Mouse (Mus musculus) lung, postnatal 4 days (tissue): ENCODE results near the gene Tsacc.

ENCODE experiments used
- DNase-seq, 2 experiments: peaks; one replicate each; pipeline ENCODE4 v3.0.0; 2021

Gene Tsacc

DNA sequence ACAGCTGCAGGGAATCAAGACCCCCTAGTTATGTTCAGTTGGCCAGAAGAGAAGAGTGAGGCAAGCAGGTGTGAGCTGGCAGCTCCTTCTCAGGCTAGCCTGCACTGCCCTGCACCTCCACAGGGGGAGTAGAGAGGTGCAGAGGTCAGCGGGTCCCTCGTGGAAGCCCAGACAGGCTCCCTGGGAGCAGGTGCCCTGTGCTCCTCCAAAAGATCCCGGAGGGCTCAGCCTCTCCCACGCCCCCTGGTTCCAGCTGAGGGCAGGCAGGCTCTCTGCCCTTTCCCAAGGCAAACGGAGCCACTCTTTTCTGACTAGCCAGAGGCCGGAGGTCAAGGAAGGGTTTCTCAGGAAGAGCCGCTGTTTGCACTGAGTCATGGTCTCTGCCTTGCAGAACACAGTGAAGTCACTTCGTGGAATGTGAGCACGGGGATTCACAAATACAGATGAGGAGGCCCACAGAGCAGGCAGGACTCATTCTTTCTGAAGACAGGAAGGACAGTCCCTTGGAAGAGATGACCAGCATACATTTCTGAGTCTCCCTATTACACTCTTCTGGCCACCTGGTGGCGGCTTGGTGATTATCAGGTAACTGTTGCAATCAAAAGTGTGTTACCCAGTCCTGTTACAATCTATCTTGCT is 59.1 kb downstream of the Tsacc start:
- peak; percentile 40 to 60 for DNase-seq

GRCm38 (mm10) chr3:88237161-88237555 is 59.6 kb downstream of the Tsacc start:
- DNase-seq = no peak

DNA sequence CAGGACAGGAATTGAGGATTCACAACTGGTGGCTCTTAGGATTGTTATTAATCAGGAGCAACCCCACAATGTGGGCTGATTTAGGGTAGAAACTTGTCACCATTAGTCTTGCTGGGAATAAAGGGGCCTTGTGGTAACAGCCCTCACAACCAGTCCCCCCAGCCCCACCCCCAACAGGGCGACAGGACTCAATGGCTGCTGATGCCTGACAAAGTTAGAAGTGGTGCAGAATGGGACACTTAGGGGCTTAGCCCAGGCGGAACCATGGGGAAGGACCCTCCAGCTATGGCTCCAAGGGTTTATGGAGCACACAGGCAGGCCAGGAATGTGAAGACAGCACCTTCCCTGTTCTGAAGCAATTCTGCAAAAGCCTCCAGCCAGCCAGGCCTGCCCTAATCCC is 61.2 kb downstream of the Tsacc start:
- DNase-seq = no peak

GRCm38 (mm10) chr3:88235216-88235615 is 61.6 kb downstream of the Tsacc start:
- DNase-seq = peak in 1 of 2 experiments; percentile 24

DNA sequence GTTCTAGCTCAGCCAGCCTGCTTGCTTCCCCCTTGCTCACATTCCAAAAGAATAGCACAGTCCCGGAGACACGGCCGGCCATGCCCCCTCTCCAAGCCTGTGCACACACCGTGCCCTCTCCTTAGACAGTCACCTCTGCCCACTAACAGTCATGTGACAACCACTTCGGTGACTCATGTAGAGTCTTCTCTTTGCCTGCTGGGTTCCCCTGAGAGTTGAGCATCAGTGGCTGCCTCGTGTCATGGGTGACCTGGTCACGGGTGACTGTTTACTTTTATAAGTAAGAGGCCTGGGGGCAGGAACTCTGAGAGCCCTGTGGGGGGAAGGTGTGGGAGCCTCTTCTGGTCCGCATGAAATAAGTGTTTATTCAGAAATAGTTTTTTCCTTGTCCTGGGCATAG is 62.8 kb downstream of the Tsacc start:
- no peak for DNase-seq

GRCm38 (mm10) chr3:88232851-88233649 is 63.7 kb downstream of the Tsacc start:
- no peak for DNase-seq
